In genomic region chrX:105391029-105391428, GRCm38 (mm10) we compare ENCODE assay signal across 13 mouse cellular contexts.
DNase-seq lines count a peak whose midpoint lies in the region; ATAC-seq lines count a peak whose summit lies in the region.
"Had no signal": no experiment of that assay in that cellular context is flagged by ENCODE, and none has a peak within 500 bp of the region (broad histone marks: within the 10 kb centered on the region; RNA-seq: fewer than 3 reads in every experiment).

No protein-coding gene starts in this region.

- no peak for ATAC-seq in cerebellum, adult (ENCODE audit: insufficient number of reproducible peaks, low FRiP score, low TSS enrichment)
- ATAC-seq in forebrain, embryonic 15.5 days (replicated peaks) = peak; percentile 51
- peak; percentile 17; the same call in 1 of the 2 replicates for ATAC-seq in midbrain, embryonic 12.5 days (ENCODE audit: low FRiP score, low read depth)
- ATAC-seq in kidney, embryonic 15.5 days (replicated peaks; ENCODE audit: low FRiP score) = no peak
- no peak for ATAC-seq in liver, embryonic 11.5 days (replicated peaks; ENCODE audit: low FRiP score)
- ATAC-seq: activated CD4-positive, CD25-positive, alpha-beta regulatory T cell, adult 4 months had no signal

- peak overlapping the region; percentile 42 for H3K4me3 ChIP-seq in forebrain, embryonic 15.5 days
- H3K4me3 ChIP-seq in midbrain, embryonic 12.5 days = peak overlapping the region; percentile 40
- H3K4me3 ChIP-seq in kidney, embryonic 15.5 days (replicated peaks) = no peak overlapping the region
- H3K4me3 ChIP-seq in liver, embryonic 11.5 days (ENCODE audit: low read depth, low read length) = no peak overlapping the region
- H3K4me3 ChIP-seq: heart, embryonic 15.5 days; myocyte had no signal

- H3K9me3 ChIP-seq in forebrain, embryonic 15.5 days = no peaks in the 10 kb centered on the region
- no peaks in the 10 kb centered on the region for H3K9me3 ChIP-seq in midbrain, embryonic 12.5 days
- H3K9me3 ChIP-seq in kidney, embryonic 15.5 days (replicated peaks) = no peaks in the 10 kb centered on the region
- H3K9me3 ChIP-seq in liver, embryonic 11.5 days (ENCODE audit: control insufficient read depth, low read length) = no peaks in the 10 kb centered on the region
- H3K9me3 ChIP-seq: heart, embryonic 15.5 days had no signal

- no peaks in the 10 kb centered on the region for H3K27me3 ChIP-seq in forebrain, embryonic 15.5 days
- peaks cover 50% of the 10 kb centered on the region for H3K27me3 ChIP-seq in midbrain, embryonic 12.5 days
- peaks cover 33% of the 10 kb centered on the region for H3K27me3 ChIP-seq in kidney, embryonic 15.5 days
- H3K27me3 ChIP-seq in liver, embryonic 11.5 days (replicated peaks; ENCODE audit: control insufficient read depth, insufficient read depth, low read length) = peaks cover 8% of the 10 kb centered on the region; the same call in 1 of the 2 replicates

- 0 out of 2 replicates have a peak, but pooled peaks cover 9% of the 10 kb centered on the region for H3K36me3 ChIP-seq in forebrain, embryonic 15.5 days
- peaks cover 13% of the 10 kb centered on the region for H3K36me3 ChIP-seq in midbrain, embryonic 12.5 days
- no peaks in the 10 kb centered on the region for H3K36me3 ChIP-seq in kidney, embryonic 15.5 days
- H3K36me3 ChIP-seq in liver, embryonic 11.5 days (ENCODE audit: control insufficient read depth, insufficient read depth, low read length) = no peaks in the 10 kb centered on the region
- H3K36me3 ChIP-seq: heart, embryonic 15.5 days had no signal

- DNase-seq in cerebellum, adult 11 months = peak; percentile 10
- peak; percentile 21 for DNase-seq in cerebellum, adult 9-11 months
- no peak for DNase-seq in liver, embryonic 11.5 days (ENCODE audit: low spot score)
- no peak for DNase-seq in yolk sac, embryonic 10.5 days (ENCODE audit: low spot score)
- DNase-seq: gastrocnemius, postnatal 14 days; lung, postnatal 10 days had no signal

- peak overlapping the region; percentile 41 for H3K9ac ChIP-seq in forebrain, embryonic 15.5 days (replicated peaks)
- H3K9ac ChIP-seq in midbrain, embryonic 12.5 days (replicated peaks) = peak overlapping the region; percentile 39
- no peak overlapping the region for H3K9ac ChIP-seq in kidney, embryonic 15.5 days
- no peak overlapping the region for H3K9ac ChIP-seq in liver, embryonic 11.5 days (ENCODE audit: low read depth, low read length)
- H3K9ac ChIP-seq: heart, embryonic 15.5 days had no signal

- H3K4me2 ChIP-seq in forebrain, embryonic 15.5 days (replicated peaks) = peak overlapping the region; percentile 48
- H3K4me2 ChIP-seq in midbrain, embryonic 12.5 days (replicated peaks) = peak overlapping the region; percentile 57
- no peak overlapping the region for H3K4me2 ChIP-seq in kidney, embryonic 15.5 days
- H3K4me2 ChIP-seq in liver, embryonic 11.5 days = no peak overlapping the region
- H3K4me2 ChIP-seq: heart, embryonic 15.5 days had no signal

- H3K27ac ChIP-seq in forebrain, embryonic 15.5 days (replicated peaks) = peak overlapping the region; percentile 94
- H3K27ac ChIP-seq in midbrain, embryonic 12.5 days (replicated peaks) = peak overlapping the region; percentile 89
- no peak overlapping the region for H3K27ac ChIP-seq in kidney, embryonic 15.5 days
- no peak overlapping the region for H3K27ac ChIP-seq in liver, embryonic 11.5 days (ENCODE audit: low read depth, low read length)
- H3K27ac ChIP-seq: heart, embryonic 15.5 days had no signal

- 0 out of 2 replicates have a peak, but pooled peaks cover 5% of the 10 kb centered on the region for H3K4me1 ChIP-seq in forebrain, embryonic 15.5 days
- peaks cover 4% of the 10 kb centered on the region; the same call in 1 of the 2 replicates for H3K4me1 ChIP-seq in midbrain, embryonic 12.5 days
- no peaks in the 10 kb centered on the region for H3K4me1 ChIP-seq in kidney, embryonic 15.5 days
- H3K4me1 ChIP-seq in liver, embryonic 11.5 days (replicated peaks; ENCODE audit: control insufficient read depth, insufficient read depth, low read length) = no peaks in the 10 kb centered on the region
- H3K4me1 ChIP-seq: heart, embryonic 15.5 days had no signal

Comparison
In these comparisons a context has a peak if more than half of its experiments do, and no peak if none do; other contexts are left out.
1. DNase-seq: peak in cerebellum, adult 11 months (single experiment) and cerebellum, adult 9-11 months (single experiment); none in liver, embryonic 11.5 days (single experiment) and yolk sac, embryonic 10.5 days (single experiment).
2. ATAC-seq: peak in forebrain, embryonic 15.5 days (single experiment) and midbrain, embryonic 12.5 days (single experiment); none in cerebellum, adult (single experiment), kidney, embryonic 15.5 days (single experiment) and liver, embryonic 11.5 days (single experiment).
3. H3K27ac ChIP-seq: peak in forebrain, embryonic 15.5 days (single experiment) and midbrain, embryonic 12.5 days (single experiment); none in kidney, embryonic 15.5 days (single experiment) and liver, embryonic 11.5 days (single experiment).
4. H3K4me2 ChIP-seq: peak in forebrain, embryonic 15.5 days (single experiment) and midbrain, embryonic 12.5 days (single experiment); none in kidney, embryonic 15.5 days (single experiment) and liver, embryonic 11.5 days (single experiment).
5. H3K4me3 ChIP-seq: peak in forebrain, embryonic 15.5 days (single experiment) and midbrain, embryonic 12.5 days (single experiment); none in kidney, embryonic 15.5 days (single experiment) and liver, embryonic 11.5 days (single experiment).
6. H3K9ac ChIP-seq: peak in forebrain, embryonic 15.5 days (single experiment) and midbrain, embryonic 12.5 days (single experiment); none in kidney, embryonic 15.5 days (single experiment) and liver, embryonic 11.5 days (single experiment).